Mouse (Mus musculus) retina, embryonic 14.5 days (tissue): ENCODE data around the gene Tekt1.
A peak's percentile ranks its signal among the peaks of the same experiment; 100 is the strongest.
"Not testable (repeated sequence)": the region's sequence is repeated elsewhere in the genome, so short reads cannot be mapped to it uniquely, and the experiment has no call there.

Source experiments
- DNase-seq: peaks from one replicate; pipeline ENCODE4 v3.0.0-alpha.2; 2015; ENCODE audit warnings: low spot score

Tekt1 gene

DNA sequence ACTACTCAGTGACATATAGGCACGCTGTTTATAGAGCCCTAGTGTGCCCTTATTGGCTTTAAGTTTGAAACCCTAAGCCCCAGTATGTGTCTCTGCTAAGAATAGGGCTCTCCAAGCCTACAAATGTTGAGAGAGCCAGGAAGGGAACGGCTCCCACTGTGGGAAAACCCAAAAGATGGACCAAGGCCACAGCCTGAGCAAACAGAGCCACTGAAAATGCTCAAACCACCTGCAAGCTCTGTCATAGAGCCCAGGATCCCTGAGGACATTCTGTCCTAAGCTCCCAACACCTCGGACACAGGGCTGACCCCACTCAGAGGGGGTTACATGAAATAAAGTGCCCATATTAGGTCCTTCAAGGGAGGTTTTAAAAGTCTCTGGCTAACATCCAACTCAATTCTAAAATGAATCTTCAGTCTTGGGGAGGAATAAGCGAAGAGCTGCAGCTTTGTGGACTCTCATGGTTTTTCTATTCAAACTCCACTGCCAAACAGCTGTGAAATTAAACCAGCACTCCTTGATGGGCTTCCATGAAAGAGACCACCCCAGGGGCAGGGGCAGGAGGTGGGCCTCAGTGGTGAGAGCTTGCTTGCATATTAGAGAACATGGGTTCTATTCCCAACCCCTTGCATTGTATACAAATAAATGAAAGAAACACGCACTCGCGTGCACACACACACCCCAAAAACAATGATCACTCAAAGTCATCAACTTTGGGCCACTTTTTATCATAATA is 27.3 kb upstream of the Tekt1 start:
- no peak for DNase-seq

DNA sequence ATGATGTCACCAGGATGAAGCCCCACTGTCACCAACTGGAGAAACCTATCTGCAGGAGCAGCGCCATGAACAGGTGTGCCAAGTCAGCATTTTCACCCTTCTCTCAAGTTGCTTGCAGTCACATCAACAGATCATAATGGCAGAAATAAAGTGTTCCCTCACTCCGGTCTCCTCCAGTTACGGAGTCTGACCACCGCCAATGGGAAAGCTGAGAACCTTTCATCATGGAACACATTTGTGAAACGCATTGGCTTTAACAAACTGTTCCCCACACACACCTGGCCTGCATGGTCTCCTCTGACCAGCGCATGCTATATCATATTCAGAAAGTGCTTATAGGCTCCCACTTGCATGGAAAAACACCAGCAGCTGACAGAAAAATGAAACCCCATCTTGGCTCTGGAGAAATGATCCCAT is 25.9 kb upstream of the Tekt1 start:
- DNase-seq = no peak

DNA sequence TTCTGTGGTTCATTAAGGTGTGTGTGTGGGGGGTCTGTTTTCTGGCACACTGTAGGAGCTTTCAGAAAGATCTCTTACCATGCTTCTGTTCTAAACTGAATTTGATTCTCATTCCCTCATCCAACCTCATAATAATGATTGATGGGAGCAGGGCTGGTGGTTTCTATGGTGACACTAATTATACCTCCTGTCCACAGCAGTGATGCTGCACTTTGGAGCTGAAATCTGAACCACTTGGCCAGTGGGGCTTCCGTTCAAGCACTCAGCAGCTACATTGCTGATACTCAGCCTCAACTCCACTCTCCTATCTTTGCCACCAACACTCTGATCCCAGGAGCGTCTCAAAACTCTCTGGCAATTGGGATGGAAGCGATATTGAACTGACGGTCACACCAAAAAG is 17.1 kb upstream of the Tekt1 start:
- DNase-seq = no peak

DNA sequence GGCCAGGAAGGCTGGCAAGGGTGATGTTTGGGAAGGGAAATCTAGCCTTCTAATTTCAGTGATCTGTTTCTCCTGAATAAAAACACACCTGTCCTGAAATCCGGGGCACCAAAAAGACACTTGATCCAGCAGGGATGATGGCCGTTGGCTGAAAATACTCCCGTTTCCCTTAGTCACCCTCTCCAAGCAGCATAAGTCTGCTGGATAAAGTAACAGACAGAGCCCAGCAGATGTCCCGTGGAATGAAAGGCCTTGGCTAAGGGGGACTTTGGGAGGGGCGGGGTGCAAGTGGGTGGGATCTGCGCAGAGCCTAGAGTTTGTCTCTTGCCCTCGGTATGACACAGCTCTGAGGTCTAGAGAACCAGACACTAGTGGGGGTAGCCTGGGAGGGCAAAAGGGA is 16.0 kb upstream of the Tekt1 start:
- no peak for DNase-seq

DNA sequence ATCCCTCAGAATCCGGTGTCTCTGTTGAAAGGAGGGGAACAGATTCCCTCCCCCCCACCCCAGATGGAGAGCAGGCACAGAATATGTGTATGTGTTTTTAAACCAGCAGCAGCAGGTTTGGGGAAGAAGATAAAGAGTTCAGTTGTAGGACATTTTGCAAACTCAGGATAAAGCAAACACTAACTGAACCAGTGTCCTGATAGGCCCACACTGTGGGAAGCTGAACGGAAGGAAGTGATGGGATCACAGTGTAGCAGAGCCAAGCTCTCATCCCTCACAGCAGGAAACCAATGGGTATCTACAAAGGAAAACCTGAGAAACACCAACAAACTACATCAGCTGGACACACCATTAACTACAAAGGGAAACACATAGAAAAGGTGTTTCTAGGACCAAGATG is 14.3 kb upstream of the Tekt1 start:
- no peak for DNase-seq

DNA sequence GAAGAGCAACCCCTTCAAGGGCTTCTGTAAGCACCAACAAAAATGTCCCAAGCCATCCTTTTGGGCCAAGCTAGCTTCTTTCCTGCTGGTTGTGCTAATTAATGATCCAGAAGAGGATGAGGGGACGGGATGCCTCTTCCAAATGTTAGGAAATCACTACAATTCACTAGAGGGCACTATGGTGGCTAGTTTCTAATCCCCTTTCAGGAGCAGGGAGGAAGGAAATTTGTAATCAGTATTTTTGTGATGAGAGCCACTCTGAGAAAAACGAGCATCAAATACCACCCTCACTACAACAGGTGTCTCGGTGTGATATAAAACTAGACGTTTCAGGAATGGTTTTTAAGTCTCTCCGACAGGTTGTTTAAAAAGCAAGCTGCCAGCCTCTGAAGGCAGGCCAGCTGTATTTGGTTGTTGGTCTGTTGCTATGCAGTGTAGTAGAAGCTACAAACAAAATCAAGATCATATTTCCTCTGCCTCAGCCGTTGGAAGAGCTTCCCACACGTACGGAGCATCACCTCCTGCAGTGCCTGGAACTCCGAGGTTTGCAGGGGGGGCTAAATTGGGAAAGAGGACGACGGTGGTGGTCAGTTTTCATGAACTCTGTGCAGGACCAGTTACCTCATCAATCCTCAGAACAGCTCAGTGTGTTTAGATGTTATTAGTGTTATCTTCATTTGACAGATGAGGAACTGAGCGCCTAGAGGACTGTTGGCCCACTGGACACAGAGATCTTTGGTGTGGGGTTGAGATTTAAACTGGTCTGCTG is 7.8 kb upstream of the Tekt1 start:
- no peak for DNase-seq

DNA sequence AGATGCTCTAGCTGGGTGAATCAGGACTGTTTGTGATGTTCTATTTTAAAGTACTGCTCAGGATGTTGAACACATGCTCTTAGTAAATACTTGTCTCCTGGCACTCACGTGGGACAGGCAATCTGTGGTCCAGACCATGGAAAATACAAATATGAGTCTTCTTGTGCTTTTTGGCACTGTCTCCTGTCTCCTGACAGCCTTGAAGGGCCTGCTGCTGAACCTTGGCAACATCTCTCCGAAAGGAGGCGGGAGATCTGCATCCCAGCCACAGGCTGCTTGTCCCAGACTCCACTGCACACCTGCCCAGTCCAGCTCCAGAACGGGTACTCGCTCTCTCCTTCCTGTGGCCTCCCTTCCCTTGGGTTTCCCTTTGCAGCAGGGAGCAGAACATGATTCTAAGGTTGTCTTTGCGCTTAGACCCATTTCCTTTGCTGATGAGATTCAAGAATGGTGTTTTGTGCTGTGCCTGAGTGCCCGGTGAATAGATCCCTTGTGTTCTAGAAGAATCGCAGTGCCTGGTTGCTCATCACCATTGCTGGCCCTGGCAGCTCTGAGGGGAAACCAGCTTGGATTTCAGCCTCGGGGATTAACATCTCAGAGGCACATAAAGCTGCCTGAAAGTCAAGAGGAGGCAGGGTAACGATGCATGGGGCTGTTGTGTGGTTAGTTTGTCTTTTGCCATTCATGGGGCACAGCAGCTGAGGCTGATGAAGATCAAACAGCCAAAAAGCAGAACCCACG is 5.9 kb upstream of the Tekt1 start:
- DNase-seq = no peak

DNA sequence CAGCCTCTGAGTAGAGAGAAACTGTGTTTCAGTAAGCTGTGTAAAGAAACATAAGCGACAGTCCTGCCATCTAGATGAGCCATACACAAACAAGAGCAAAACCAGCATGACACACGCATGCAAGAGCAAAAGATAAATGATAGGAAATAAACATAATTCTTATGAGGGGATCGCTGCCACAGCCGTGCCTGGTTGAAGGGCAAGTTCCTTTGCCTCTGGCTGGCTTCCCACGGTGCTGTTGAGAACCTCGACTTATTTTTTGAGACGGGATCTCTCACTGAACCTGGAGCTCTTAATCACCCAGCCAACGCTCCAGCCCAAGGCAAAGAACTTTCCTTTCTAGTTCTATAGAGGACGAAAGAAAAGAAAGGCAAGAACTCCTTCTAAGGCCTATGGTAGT is 3.9 kb upstream of the Tekt1 start:
- no peak for DNase-seq

DNA sequence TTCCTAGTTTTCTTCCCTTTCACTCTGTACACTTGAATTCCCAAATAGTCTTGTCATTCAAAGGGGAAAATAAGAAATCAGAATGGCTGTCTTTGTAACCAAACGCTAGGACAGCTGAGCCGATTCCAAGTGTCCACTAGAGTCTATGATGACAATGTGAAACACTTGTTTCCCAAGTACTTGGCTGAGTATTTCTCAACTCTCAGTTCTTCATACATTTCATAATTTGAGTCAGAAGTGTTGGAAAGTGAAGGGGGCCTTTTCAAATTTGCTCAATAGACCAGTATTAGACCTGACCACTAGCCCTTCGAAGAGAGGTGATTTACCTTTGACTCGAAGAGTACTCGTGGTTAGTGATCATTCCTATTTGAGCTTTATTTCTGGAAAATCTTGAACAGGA is 2.3 kb upstream of the Tekt1 start:
- DNase-seq = no peak

DNA sequence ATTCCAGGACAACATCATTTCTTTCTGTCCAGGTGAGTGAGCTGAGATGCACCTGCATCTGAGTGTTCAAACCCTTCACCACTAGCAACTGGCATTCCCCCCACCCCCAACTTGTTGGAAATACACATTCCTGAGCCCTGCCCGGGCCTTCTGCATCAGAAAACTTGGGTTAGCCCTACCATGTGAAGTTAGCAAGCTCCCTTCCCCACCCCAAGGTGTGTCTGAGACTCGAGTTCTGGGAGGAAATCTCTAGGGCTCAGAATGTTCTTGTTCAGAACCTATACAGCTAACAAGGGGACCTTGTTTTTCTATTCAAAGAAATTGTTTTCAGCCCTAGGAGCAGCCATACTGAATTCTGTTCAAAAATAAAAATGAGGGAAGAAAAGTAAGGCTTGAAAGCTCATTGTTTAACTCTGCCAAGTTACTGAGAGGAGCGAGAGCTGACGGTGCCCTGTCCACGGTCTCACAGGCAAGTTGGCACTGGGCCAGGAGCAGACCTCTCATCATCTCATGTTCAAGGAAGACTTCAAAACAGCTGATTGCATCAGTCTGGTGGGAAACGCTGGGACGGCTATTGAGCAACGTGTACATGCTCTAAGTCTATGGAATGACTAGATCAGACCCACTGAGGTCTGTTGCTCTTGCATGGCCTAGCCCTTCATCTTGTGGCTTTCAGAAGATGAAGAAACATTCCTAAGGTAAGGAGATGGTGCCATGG is 1.4 kb upstream of the Tekt1 start:
- no peak for DNase-seq

DNA sequence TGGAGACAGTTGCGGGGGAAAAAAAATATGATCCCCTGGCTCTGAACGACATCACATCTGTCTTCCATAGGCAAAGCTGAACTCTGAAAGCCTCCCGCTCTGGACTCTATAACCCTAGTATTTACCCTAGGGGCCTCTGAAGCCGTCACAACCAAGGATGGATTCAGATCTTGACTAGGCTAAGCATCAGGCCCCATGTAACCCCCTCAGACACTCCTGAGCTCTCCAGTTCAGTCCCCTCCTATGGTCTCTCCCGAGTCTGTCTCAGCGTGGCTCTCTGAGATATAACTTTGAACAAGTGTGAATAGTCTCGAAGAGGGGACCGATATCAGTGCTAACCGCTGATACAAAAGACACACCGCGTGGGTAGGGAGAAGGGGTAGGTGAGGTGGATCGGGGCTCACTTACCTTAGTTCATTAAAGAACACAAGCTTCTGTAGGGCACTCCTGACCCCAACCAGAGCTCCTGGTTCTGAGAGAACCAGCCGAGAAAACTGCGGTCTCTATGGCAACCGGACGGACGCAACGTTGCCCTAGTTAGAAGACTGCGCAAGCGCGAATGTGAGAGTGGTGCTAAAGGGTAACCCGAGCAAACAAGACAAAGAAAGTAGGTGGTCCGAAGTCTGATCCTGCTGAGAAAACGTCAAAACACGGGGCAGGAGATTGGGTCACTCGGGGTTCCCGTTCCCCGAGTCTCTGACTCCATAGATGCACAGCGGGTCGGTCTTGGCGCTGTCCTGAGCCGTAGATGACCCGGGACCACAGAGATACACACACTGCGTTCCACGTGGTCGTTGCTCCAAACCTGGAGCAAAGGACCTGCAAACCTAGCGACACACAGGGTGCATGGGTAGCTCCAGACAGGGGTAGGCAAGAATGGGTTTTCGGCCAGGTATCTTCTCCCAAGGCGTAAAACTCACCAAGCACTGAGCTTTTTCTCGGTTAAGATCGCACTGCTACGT is 576 bp downstream of the Tekt1 start:
- peak; percentile 97 for DNase-seq

DNA sequence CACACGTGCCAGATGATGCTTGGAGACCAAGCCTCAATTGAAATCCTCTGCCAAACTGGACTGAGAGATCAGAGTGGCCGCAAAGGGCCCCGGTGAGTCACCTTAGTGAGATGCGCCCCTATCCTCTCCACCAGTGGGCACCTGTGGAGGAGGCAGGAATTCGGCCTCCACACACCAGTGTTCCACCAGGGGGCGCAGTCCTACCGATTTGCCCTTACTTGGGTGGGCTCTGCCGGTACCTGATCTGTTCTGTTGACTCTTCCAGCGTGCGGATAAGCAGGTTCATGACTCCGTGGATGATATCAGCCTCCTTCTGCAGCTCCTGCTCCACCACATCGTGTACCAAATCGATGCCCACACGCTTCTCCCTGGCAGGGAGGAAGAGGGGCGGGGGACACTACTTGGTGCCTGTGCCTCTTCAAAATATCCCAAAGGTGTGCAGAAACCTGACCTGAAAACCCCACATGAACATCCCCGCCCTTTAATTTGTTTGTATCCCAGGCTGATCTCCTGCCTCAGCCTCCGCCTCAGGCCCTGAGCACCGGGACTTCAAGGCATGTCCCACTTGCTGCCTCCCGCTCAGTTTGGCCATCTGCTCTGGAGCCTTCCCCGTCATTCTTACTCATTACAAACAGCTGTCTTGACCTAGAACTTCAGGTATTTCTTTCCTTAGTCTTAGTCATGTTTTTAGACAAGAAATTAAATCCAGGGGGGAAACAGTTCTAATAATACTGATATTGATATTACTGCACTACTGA is 7.1 kb downstream of the Tekt1 start:
- peak; percentile 87 for DNase-seq

DNA sequence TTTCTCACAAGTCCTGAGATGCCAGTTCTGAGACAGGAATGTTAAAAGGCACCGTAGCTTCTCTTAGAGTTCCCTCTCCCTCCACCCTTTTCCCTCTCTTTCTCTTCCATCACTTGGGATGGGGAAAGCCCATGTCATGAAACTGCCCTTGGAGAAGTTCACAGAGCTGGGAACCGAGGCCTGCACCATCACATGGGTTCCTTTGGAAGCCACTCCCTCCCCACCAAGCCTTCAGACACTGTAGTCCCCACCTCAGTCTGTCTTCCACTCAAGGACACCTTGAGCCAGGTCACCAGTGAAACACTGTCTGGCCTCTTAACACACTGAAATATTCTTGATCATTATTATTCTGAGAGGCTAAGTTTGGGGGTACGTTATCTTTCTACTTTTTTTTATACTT is 9.1 kb downstream of the Tekt1 start:
- DNase-seq = no peak

DNA sequence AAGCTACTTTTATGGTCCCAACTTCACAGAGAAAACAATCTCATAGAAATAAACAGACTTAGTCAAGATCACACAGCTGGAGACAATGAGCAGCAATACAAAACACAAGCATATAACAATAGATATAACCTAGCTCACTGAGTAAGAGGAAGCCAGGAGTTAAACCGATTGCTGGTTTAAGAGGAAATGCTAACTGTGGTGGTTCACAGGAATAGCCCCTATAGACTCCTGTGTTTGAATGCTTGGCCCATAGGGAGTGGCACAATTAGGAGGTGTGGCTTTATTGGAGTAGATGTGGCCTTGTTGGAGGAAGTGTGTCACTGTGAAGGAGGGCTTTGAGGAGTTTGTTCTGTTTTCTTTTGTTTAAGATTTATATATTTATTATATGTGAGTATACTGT is 10.0 kb downstream of the Tekt1 start:
- DNase-seq = no peak

DNA sequence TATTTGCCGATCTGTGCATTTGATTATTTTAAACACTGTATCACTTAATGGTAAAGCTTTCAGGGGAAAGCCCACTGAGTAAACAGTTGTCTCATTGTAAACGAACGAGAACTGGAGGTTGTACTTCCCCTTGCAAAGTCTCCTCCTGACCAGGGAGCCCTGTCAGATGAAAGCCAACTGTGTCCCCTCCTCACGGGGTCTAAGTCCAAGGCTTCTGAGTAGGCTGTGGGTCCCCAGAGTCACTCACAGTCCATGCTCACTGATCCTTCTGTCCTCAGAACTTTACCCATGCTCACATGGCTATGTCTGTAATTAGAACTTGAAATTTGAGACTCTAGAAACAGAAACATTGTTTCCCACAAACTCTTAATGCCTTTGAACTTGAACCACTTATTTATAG is 12.6 kb downstream of the Tekt1 start:
- DNase-seq = no peak

DNA sequence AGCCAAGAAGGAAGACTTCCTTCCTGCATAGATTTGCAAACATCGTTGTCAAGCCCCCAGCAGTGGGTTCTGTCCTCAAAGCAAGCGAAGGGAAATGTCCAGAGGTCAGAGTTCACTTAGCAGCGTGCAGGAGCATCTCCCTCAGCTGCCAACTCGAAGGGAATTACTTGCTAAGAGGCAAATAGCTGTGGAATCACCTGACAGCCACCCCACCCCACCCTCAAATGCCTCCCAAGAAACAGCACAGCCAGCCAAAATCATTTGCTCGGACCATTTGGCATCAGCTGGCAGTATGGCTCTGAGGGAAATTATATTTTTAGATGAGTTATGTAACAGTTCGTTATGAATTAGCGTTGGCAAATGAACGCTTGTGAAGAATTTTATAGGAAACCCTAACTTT is 13.2 kb downstream of the Tekt1 start:
- DNase-seq = no peak

DNA sequence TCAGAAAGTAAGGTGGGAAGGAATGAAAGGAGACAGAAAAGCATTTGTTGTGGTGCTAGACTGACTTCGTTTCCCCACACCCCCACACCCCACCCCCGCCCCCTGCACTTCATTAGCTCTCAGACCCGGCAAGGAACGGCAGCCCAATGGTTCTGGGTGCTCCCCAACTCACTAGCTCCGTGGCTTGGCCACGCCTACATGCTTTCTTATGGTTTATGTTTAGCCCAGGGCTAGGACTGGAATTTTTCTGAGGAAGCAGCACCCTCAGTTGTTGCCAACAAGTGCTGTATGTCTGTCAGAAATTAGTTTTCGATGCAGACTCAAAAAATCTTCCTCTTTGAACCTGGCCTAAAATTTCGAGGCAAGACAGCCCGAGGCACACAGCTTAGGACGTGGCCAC is 13.7 kb downstream of the Tekt1 start:
- no peak for DNase-seq

DNA sequence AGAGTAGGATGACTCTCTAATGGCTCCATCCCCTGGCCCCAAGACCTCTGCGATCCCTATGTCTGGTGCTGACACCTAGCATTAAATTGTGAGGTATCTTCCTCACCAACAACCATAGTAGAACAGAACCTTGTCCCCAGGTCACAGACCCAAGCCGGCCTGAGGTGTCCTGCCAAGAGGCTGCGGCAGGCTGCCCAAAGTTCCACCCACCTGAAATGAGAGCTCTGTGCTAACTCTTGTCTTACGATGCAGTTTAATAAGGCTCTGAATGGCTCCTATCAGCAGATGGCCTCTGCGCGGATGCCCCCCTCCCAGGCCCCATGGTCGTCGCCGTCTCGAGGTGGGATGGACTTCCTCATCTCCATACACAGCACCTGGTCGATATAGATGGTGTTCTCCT is 17.8 kb downstream of the Tekt1 start:
- DNase-seq = no peak

DNA sequence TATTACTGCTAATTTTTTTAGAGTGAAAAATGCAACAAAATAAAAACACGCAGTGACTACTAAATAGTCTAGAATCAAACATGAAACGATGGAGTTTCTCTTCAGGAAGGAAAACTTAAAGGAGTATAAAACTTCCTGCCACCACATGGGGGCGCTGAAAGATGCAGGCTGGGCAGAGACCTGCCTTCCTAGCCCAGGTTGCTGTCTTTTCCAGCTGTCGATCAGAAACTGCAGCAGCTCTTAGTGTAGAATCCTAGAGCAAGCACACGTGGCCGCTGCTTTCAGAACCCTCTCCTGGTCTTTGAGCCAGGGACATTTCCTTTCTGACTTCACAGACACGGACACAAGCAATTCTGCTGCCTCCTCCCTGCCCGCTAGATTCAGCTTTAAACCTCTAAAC is 18.3 kb downstream of the Tekt1 start:
- DNase-seq = peak; percentile 77

DNA sequence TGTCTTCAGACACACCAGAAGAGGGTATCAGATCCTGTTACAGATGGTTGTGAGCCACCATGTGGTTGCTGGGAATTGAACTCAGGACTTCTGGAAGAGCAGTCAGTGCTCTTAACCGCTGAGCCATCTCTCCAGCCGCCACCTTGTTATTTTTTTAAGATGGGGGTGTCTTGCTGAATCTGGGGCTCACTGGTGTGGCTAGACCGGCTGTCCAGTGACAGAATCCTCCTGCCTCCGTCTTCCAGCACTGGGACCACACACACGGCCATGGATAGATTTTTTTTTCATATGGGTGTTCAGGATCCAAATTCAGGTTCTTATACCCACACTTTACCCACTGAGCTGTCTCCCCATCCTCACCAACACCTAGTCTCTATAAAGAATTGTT is 19.0 kb downstream of the Tekt1 start:
- not testable (repeated sequence) for DNase-seq
